Mouse (Mus musculus) limb, embryonic 13.5 days (tissue): ENCODE data around the gene Prap1. TPM values are rescaled to one million over a fixed set of nuclear protein-coding genes. Genes with fewer than 3 reads are reported as not detected.

ENCODE experiments used
- ATAC-seq: fragments of 200-750 bp; cut with Nextera tagmentation; 2 replicates; pipeline ENCODE4 v1.8.0; 2017; ENCODE audit warnings: low read depth, moderate number of reproducible peaks, moderate TSS enrichment; ENCODE audit not compliant: low FRiP score
- H3K27ac ChIP-seq: fragments of 300-500 bp; sonication (generic); 2 replicates; pipeline ENCODE4 v1.5.1; 2015; ENCODE audit warnings: inconsistent platforms, mild to moderate bottlenecking, moderate library complexity
- H3K27me3 ChIP-seq: fragments of 300-500 bp; sonication (generic); 2 replicates; pipeline ENCODE4 v1.6.1; 2015; ENCODE audit warnings: mild to moderate bottlenecking, inconsistent platforms
- H3K36me3 ChIP-seq: fragments of 300-500 bp; sonication (generic); 2 replicates; pipeline ENCODE4 v1.6.1; 2015; ENCODE audit warnings: inconsistent platforms, mild to moderate bottlenecking, moderate library complexity
- H3K4me1 ChIP-seq: fragments of 300-500 bp; sonication (generic); 2 replicates; pipeline ENCODE4 v1.6.1; 2015; ENCODE audit warnings: inconsistent platforms
- H3K4me2 ChIP-seq: fragments of 300-500 bp; sonication (generic); replicated peaks from 2 replicates; pipeline ENCODE4 v1.6.1; 2015; ENCODE audit warnings: inconsistent platforms, mild to moderate bottlenecking, moderate library complexity
- H3K4me3 ChIP-seq: fragments of 300-500 bp; sonication (generic); 2 replicates; pipeline ENCODE4 v1.5.1; 2015; ENCODE audit warnings: moderate library complexity, mild to moderate bottlenecking, inconsistent platforms
- H3K9ac ChIP-seq: fragments of 300-500 bp; sonication (generic); 2 replicates; pipeline ENCODE4 v1.6.1; 2015; ENCODE audit warnings: mild to moderate bottlenecking, inconsistent platforms
- H3K9me3 ChIP-seq: fragments of 300-500 bp; sonication (generic); 2 replicates; pipeline ENCODE4 v1.6.1; 2016; ENCODE audit warnings: inconsistent platforms
- WGBS: fragments of 180-500 bp; shearing (Covaris S2); methylation state at CpG from one replicate; pipeline ENCODE4 v1.1.7; 2015; 5-methylcytosine and 5-hydroxymethylcytosine counted together
- polyA plus RNA-seq: library from polyadenylated mRNA; unstranded; fragments of >200 nt; fragmentation: Nextera tagmentation; extraction: Ambion mirVana; gene quantifications from 2 replicates; pipeline ENCODE4 v1.2.1, GENCODE M21; 2015

The Prap1 gene
- polyA plus RNA-seq, 1 experiment from 2014 or later: 0.25 TPM

DNA sequence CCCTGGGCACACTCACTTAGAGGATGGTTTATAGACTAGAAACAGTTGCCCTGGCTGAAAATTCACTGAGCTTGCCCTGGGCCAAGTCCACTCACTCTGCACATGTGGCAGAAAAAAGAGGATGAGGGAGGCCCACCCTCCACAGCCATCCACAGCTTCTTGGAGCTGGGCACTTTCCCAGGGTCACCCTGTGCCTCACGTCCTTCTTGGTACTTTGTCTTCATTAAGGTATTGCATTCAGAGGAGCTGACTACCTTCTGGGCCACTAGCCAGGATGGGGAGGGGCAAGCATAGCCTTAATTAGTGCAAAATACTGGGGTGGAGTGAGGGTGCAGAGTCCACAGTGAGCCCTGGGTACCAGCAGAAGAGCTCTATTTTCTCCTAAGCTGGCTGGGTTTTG lies 2.4 kb downstream of the Prap1 start:
- H3K27ac ChIP-seq: no peak overlapping the region
- H3K27me3 ChIP-seq: no peaks in the 10 kb centered on the region
- H3K4me1 ChIP-seq: 0 out of 2 replicates have a peak, but pooled peaks cover 5% of the 10 kb centered on the region
- 0 out of 2 replicates have a peak, but pooled peaks cover 4% of the 10 kb centered on the region for H3K36me3 ChIP-seq
- no peak overlapping the region for H3K4me3 ChIP-seq
- no peaks in the 10 kb centered on the region for H3K9me3 ChIP-seq
- H3K9ac ChIP-seq: no peak overlapping the region
- H3K4me2 ChIP-seq: no peak overlapping the region
- 27% methylated on average over 1 of the region's 1 CpGs for WGBS
- ATAC-seq: no peak

GRCm38 (mm10) chr7:140096055-140096454 lies 2.9 kb downstream of the Prap1 start:
- no peak overlapping the region for H3K27ac ChIP-seq
- H3K9me3 ChIP-seq: no peaks in the 10 kb centered on the region
- no peaks in the 10 kb centered on the region for H3K27me3 ChIP-seq
- ATAC-seq: no peak
- no peak overlapping the region for H3K4me3 ChIP-seq
- H3K4me1 ChIP-seq: 0 out of 2 replicates have a peak, but pooled peaks cover 5% of the 10 kb centered on the region
- no peak overlapping the region for H3K4me2 ChIP-seq
- H3K36me3 ChIP-seq: 0 out of 2 replicates have a peak, but pooled peaks cover 4% of the 10 kb centered on the region
- no peak overlapping the region for H3K9ac ChIP-seq

DNA sequence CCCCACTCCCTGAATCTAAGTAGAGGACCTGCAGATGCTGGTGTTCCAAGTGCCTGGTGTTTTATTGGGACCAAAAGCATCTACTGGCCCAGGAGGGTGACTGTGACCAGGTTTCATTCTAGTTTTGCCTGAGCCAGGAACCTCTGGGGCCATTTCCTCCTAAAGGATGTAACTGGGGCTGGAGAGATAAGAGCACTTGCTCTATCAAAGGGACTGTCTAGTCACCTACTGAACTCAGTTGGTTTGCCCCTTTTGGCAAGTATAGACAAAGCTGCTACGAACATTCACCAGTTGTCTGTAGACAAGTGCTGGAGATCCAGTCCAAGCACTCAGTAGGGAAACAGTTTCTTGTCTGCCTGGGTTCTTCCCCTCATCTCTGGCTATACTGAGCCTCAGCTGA lies 5.3 kb downstream of the Prap1 start:
- no peak overlapping the region for H3K9ac ChIP-seq
- H3K4me3 ChIP-seq: no peak overlapping the region
- no peak for ATAC-seq
- H3K9me3 ChIP-seq: no peaks in the 10 kb centered on the region
- H3K27me3 ChIP-seq: no peaks in the 10 kb centered on the region
- H3K36me3 ChIP-seq: 0 out of 2 replicates have a peak, but pooled peaks cover 4% of the 10 kb centered on the region
- H3K27ac ChIP-seq: no peak overlapping the region
- 91% methylated on average over 1 of the region's 1 CpGs for WGBS
- peaks cover 19% of the 10 kb centered on the region; the same call in 1 of the 2 replicates for H3K4me1 ChIP-seq
- no peak overlapping the region for H3K4me2 ChIP-seq

DNA sequence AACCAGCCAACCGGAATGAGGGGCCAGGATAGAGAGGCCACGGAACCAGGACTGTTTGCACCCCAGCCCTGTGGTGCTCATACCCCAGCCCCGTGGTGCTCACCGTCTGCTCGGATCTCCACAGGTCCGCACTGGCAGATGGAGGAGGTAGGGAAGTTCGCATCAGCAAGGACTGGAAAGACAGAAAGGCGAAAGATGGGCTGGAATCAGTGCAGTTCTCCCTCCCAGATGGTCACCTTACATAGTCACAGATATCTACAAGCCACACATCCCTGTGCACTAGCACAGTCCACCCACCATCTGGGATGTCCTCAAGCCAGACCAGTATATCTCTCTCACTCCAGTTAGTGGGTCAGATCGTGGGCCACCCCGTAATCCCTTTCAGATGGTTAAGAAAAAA lies 8.3 kb downstream of the Prap1 start:
- 78% methylated on average over 10 of the region's 10 CpGs for WGBS
- peak overlapping the region; percentile 44 for H3K4me3 ChIP-seq
- H3K4me1 ChIP-seq: peaks cover 15% of the 10 kb centered on the region; the same call in 1 of the 2 replicates
- H3K9me3 ChIP-seq: no peaks in the 10 kb centered on the region
- no peak for ATAC-seq
- H3K9ac ChIP-seq: peak overlapping the region; percentile 62; the same call in 1 of the 2 replicates
- no peak overlapping the region for H3K27ac ChIP-seq
- H3K27me3 ChIP-seq: no peaks in the 10 kb centered on the region
- H3K4me2 ChIP-seq: peak overlapping the region; percentile 68
- H3K36me3 ChIP-seq: peaks cover 21% of the 10 kb centered on the region

- Histone ChIP-seq H3K9me3 (no peaks in the 10 kb centered on the region), H3K27me3 (no peaks in the 10 kb centered on the region), H3K4me3 (peak within 1 kb of the TSS; percentile 44), H3K4me2 (peak within 1 kb of the TSS; percentile 68), H3K36me3 (peaks cover 28% of the 10 kb centered on the region), H3K4me1 (peaks cover 15% of the 10 kb centered on the region; the same call in 1 of the 2 replicates), H3K9ac (peak within 1 kb of the TSS; percentile 62), H3K27ac (0 out of 2 replicates have a peak within 1 kb of the TSS, but pooled peaks have one; percentile 6)
- peak; percentile 92 for ATAC-seq
- 2% methylated on average over 30 of the region's 30 CpGs for WGBS
Measured at GRCm38 (mm10) chr7:140101993-140102860, 9.0 kb downstream of the Prap1 start, which contains the start of gene Fuom. TSS of gene Fuom (minus strand) at chr7:140102441.

DNA sequence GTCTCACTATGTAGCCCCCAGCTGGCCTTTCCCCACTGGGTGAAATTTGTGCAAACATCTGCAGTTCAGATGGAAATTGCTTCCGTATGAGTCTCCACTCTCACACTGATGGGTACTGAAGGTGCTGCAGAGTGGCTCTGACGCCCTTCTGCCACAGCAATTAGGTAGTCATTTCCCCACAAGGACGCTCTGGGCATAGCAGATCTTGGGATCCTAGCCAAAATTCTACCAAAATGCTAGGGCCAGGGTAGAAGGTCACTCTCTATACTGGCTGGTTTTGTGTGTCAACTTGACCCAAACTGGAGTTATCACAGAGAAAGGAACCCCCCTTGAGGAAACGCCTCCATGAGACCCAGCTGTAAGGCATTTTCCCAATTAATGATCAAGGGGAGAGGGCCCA lies 10.8 kb downstream of the Prap1 start:
- Histone ChIP-seq H3K9ac (no peak overlapping the region), H3K27me3 (no peaks in the 10 kb centered on the region)
- no peak for ATAC-seq

GRCm38 (mm10) chr7:140111943-140112342 lies 18.7 kb downstream of the Prap1 start:
- WGBS: 66% methylated on average over 3 of the region's 3 CpGs
- no peak for ATAC-seq
- no peak overlapping the region for H3K9ac ChIP-seq
- peaks cover 11% of the 10 kb centered on the region; the same call in 1 of the 2 replicates for H3K4me1 ChIP-seq
- H3K27ac ChIP-seq: no peak overlapping the region
- H3K4me2 ChIP-seq: no peak overlapping the region
- H3K36me3 ChIP-seq: peaks cover 61% of the 10 kb centered on the region
- no peak overlapping the region for H3K4me3 ChIP-seq
- H3K9me3 ChIP-seq: no peaks in the 10 kb centered on the region
- H3K27me3 ChIP-seq: no peaks in the 10 kb centered on the region

More for the DNA sequence above, 10.8 kb downstream of the Prap1 start:
- Histone ChIP-seq H3K27ac (no peak overlapping the region), H3K4me1 (peaks cover 15% of the 10 kb centered on the region; the same call in 1 of the 2 replicates), H3K9me3 (no peaks in the 10 kb centered on the region), H3K4me2 (no peak overlapping the region), H3K36me3 (peaks cover 42% of the 10 kb centered on the region), H3K4me3 (no peak overlapping the region)
- 73% methylated on average over 4 of the region's 4 CpGs for WGBS

DNA sequence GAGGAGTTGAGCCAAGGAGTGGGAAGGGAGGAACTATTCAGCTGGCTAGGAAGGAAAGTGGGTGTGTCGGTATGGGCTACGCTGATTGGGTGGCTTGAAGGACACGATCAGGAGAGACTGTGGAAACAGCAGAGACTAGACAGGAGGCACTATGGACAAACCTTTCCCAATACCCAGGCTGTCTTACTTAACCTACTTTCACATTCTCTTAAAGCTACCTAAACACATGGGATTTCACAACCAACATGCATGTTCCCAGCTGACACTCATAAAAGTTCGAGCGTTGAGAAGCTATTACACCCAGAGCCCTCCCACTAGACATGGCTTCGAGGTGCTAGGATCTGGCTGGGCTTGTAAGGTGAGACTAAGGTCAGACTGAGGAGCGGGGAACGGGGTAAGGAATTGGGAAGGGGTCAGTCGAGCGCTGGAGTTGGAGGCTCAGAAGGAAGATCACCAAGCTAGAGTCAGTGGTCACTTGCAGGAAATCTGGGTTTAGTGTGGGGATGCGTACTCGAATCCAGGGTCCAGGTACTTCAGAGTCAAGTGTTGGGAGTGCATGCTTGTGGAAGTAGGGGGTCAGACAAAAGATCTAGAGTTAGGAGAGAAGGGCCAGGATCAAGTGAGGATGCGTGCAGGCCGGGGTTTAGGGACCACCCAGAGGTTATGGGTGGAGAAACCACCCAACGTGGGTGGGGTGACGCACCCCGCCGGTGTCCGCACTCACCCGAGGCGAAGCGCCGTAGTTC lies 22.6 kb downstream of the Prap1 start, which contains the start of gene Paox:
Gene Paox (plus strand): TSS at position 217 of the 746 bp plus-strand sequence.
- WGBS: under 1% methylated on average over 23 of the region's 23 CpGs

DNA sequence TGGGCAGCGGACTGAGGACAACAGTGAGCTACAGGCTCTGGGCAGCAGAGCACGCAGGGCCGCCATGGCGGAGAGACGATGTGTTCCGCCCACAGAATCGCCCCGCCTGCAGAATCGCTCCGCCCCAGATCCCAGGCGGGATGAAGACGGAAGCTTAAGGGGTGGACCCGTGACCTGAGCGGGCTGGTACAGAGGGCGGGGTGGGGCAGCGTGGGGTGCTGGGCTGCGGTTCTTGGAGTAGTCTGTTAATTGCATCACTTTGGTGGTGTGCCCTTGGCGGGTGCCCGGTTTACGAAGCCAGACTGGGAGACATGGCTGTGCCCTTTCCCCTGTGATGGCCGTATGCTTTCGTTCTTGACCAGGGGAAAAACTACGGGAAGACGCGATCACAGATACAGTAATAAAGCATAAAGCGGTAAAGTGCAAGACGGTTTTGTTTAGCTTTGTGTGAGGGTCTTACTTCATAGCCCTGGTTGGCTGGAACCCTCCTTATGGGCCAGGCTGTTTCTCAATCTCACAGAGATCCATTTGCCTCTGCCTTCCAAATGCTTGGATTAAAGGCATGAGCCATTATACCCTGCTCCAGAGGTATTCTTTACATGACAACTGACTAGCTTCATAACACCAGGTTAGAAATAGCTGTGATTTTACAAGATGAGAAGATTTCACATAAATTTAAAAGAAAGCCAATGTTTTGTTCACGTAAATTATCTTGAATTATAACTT lies 23.3 kb downstream of the Prap1 start, which contains the start of gene Echs1:
Gene Echs1 (minus strand): TSS at position 148 of the 726 bp plus-strand sequence.
- Histone ChIP-seq H3K27ac (peak within 1 kb of the TSS; percentile 73), H3K9ac (peak within 1 kb of the TSS; percentile 84), H3K9me3 (no peaks in the 10 kb centered on the region), H3K36me3 (peaks cover 16% of the 10 kb centered on the region), H3K4me3 (peak within 1 kb of the TSS; percentile 79), H3K4me1 (peaks cover 11% of the 10 kb centered on the region; the same call in 1 of the 2 replicates), H3K4me2 (peak within 1 kb of the TSS; percentile 89), H3K27me3 (no peaks in the 10 kb centered on the region)
- peak; percentile 94 for ATAC-seq
- 4% methylated on average over 28 of the region's 28 CpGs for WGBS

More for the DNA sequence above, 22.6 kb downstream of the Prap1 start, which contains the start of gene Paox:
- H3K9ac ChIP-seq: peak within 1 kb of the TSS; percentile 84
- H3K4me3 ChIP-seq: peak within 1 kb of the TSS; percentile 79
- peak within 1 kb of the TSS; percentile 89 for H3K4me2 ChIP-seq
- H3K36me3 ChIP-seq: peaks cover 23% of the 10 kb centered on the region
- H3K9me3 ChIP-seq: no peaks in the 10 kb centered on the region
- ATAC-seq: peak; percentile 77
- H3K27me3 ChIP-seq: no peaks in the 10 kb centered on the region
- peaks cover 11% of the 10 kb centered on the region; the same call in 1 of the 2 replicates for H3K4me1 ChIP-seq
- H3K27ac ChIP-seq: peak within 1 kb of the TSS; percentile 73

DNA sequence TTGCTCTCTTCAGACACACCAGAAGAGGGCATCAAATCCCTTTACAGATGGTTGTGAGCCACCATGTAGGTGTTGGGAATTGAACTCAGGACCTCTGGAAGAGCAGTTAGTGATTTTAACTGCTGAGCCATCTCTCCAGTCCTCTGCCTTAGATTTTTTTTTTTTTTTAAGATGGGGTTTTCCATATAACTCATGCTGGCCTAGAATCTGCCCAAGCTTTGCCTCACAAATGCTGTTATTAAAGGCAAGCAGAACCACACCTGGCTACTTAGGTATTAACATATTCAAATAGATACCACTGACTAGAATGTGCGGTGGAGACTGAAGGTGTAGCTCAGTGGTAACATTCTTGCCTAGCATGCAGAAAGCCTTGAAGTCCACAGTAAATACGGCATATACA lies 27.3 kb downstream of the Prap1 start:
- WGBS: 88% methylated on average over 2 of the region's 2 CpGs
- no peak overlapping the region for H3K4me2 ChIP-seq
- ATAC-seq: no peak
- no peaks in the 10 kb centered on the region for H3K9me3 ChIP-seq
- no peak overlapping the region for H3K4me3 ChIP-seq
- peaks cover 3% of the 10 kb centered on the region; the same call in 1 of the 2 replicates for H3K27me3 ChIP-seq
- peaks cover 5% of the 10 kb centered on the region; the same call in 1 of the 2 replicates for H3K4me1 ChIP-seq
- no peak overlapping the region for H3K9ac ChIP-seq
- H3K36me3 ChIP-seq: no peaks in the 10 kb centered on the region
- H3K27ac ChIP-seq: no peak overlapping the region

GRCm38 (mm10) chr7:140121338-140121910 lies 28.2 kb downstream of the Prap1 start:
- H3K4me2 ChIP-seq: no peak overlapping the region
- no peaks in the 10 kb centered on the region for H3K36me3 ChIP-seq
- H3K27me3 ChIP-seq: peaks cover 3% of the 10 kb centered on the region; the same call in 1 of the 2 replicates
- no peak overlapping the region for H3K9ac ChIP-seq
- H3K9me3 ChIP-seq: no peaks in the 10 kb centered on the region
- ATAC-seq: no peak
- H3K4me3 ChIP-seq: no peak overlapping the region
- 81% methylated on average over 13 of the region's 13 CpGs for whole genome bisulfite sequencing
- peaks cover 7% of the 10 kb centered on the region for H3K4me1 ChIP-seq
- no peak overlapping the region for H3K27ac ChIP-seq
